Mouse (Mus musculus): Measurements from ENCODE around the gene Ppp1r3c. TPM values are rescaled to one million over a fixed set of nuclear protein-coding genes. Genes with fewer than 3 reads are reported as not detected.
"Not testable (repeated sequence)": the region's sequence is repeated elsewhere in the genome, so short reads cannot be mapped to it uniquely, and the experiment has no call there.

The Ppp1r3c gene
- 10 to 100 TPM; 48.8 to 61.9 TPM for total RNA-seq (2021)
- long read RNA-seq, experiment 1, transcript Ppp1r3c-201 (2 exons, 2,725 nt), result major isoform, 23 of 48 reads
- long read RNA-seq, experiment 1, partial matches to known transcripts, result 24 of 48 reads
- long read RNA-seq, experiment 1, other reads (novel, unspliced or antisense), result 1 of 48 reads
- long read RNA-seq, experiment 2, transcript Ppp1r3c-201 (2 exons, 2,725 nt), result major isoform, 8 of 19 reads
- long read RNA-seq, experiment 2, partial matches to known transcripts, result 0 of 19 reads
- long read RNA-seq, experiment 2, other reads (novel, unspliced or antisense), result 11 of 19 reads

- DNase-seq (ENCODE audit: low spot score in 2 of 2), result peak; percentile 79 to 88
Measured at GRCm38 (mm10) chr19:36736537-36736936, at the start of gene Ppp1r3c. Gene Ppp1r3c (minus strand): TSS chr19:36736653.

DNA sequence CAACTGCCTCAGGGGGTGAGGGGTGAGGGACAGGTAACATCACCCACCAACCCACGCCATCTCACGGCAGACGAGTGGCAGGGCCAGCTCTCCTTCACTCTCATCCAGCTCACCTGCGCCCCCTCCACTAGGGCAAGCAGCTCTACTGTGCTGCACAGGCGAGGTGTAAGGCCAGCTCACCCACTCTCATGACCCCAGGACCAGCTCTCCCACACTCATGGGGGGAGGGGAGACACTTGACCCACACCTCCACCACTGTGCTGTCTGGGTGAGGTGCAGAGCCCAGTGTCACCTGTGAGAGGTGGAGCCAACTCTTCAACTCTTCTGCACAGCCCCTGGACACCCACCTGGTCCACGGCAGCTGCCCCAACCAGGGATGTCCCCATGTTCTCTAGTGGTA is 46.7 kb upstream of the Ppp1r3c start:
- DNase-seq (ENCODE audit: low spot score in 2 of 2), result no peak

DNA sequence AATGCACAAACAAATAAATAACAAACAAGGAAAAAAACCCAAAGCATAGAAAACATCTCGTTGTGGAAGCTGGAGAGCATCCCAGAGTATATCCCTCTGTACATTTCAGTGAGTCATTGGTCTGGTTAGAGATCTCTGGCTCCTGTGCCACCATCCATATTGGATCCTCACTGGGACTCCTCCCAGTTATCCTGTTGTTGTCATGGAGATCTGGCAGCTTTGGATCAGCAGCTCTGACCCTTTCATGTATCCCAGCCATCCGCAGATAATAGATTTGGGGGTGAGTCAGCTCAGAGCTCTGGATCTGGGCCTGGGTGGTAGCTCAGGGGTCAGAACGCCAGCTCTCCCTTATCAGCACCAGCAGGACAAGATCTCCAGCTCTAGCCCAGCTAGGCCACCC is 46.1 kb upstream of the Ppp1r3c start:
- no peak for DNase-seq (ENCODE audit: low spot score in 2 of 2)

DNA sequence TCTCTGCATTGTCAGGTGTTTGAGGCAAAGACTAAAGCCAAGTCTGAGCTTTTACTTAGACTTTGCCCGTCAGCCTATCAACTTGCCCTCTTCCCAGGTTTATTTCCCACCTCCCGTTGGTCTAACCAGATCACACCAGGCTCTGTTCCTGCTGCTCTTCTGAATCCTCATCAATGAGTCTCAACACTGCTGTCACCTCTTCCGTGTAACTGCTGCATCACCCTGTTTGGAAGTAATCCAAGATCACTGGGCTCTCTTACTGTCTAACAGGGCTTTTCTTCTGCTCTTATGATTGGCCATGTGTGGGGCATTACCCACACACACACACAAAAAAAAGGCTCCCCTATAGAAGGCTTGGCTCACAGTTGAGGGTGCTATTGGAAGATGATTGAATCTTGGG is 45.5 kb upstream of the Ppp1r3c start:
- no peak for DNase-seq (ENCODE audit: low spot score in 2 of 2)

DNA sequence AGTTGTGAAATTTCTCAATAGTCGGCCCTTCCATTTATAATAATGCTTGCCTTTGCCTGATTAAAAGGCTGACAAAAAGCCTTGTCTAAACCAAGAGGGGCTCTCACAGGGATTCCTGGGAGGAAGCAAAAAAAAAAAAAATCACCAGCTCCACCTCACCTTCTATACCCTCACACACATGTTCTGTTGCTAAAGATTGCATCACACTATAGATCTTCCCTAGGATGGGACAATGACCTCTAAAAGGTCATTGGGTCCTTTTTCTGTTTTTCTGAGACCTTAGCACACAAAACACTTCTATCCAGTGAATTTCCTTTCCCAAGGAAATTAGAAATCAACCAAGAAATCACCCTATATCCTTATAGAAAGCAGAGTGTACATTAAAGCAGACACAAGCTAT is 43.9 kb upstream of the Ppp1r3c start:
- DNase-seq (ENCODE audit: low spot score in 2 of 2), result no peak

DNA sequence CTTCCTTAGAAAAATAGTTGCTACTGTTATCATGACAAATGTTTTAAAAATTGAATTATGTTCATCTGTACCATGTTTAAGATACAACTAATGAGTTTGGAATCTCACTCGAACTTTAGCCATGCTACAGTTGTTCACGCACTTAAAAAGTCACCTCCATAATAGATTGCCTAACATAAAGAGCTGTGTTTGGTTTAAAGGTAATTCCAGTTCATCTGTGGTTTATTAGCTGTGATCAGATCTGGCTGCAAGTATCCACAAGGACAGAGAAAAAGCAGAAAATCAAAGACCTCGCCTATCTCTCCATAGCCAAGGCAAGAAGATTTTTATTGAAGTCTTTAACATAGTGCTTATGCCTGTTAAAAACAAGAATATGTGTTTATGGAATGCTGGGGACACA is 43.3 kb upstream of the Ppp1r3c start:
- DNase-seq (ENCODE audit: low spot score in 2 of 2), result no peak

GRCm38 (mm10) chr19:36775531-36775930 is 39.1 kb upstream of the Ppp1r3c start:
- DNase-seq (ENCODE audit: low spot score in 2 of 2), result no peak

DNA sequence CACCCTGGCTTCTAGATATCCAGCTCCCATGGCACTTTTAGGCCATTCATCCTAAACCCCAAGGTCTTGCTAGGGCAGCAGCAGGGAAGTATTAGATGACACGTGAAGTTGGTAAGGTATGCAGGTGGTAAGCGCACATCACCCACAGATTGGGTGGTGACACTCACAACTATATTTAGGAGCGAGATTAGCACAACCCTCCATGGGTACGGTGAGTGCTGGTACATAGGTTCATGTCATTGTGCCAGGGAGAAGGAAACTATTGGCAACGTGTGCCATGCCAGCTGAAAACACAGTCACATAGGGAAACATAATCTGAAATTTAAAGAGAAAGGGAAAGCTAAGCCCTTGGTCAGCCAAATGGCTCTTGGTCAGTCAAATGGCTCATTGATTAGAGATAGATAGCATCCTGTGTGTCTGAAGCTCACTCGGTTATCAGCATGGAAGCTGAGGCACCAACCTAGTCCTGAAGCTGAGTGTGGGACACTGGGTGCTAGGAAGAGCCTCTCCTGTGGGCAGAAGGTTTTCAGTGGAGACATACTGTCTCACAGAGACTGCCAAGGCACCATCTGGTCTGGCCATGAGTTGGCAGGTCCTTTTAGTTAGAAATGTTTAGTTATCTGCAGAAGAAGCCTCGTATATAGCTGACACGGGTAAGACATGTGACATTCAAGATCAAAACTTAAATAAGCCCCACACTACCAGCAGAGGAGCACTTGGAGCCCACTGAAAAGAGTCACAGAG is 37.4 kb upstream of the Ppp1r3c start:
- no peak for DNase-seq (ENCODE audit: low spot score in 2 of 2)

- no peak for DNase-seq (ENCODE audit: low spot score in 2 of 2)
Measured at GRCm38 (mm10) chr19:36768084-36768483, 31.6 kb upstream of the Ppp1r3c start.

GRCm38 (mm10) chr19:36764451-36764850 is 28.0 kb upstream of the Ppp1r3c start:
- no peak for DNase-seq (ENCODE audit: low spot score in 2 of 2)

- DNase-seq (ENCODE audit: low spot score in 2 of 2), result no peak
Measured at GRCm38 (mm10) chr19:36748996-36749395, 12.5 kb upstream of the Ppp1r3c start.

DNA sequence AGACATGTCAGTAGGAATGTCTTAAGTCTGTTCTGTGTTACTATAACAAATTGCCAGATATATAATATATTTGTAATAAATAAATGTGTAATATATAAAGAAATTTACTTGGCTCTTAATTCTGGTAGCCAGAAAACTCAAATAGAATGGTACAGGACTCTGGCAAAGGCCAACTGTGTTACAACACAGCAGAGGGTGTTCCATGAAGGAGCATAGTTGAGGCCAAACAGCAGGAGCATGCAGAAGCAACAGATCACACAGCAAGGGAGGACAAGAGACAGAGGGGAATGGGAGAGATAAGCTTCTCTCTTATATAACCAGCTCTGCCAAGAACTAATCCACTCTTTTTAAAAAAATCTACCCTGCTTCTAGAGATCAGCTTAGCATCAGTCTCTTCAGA is 5.9 kb upstream of the Ppp1r3c start:
- no peak for DNase-seq (ENCODE audit: low spot score in 2 of 2)

DNA sequence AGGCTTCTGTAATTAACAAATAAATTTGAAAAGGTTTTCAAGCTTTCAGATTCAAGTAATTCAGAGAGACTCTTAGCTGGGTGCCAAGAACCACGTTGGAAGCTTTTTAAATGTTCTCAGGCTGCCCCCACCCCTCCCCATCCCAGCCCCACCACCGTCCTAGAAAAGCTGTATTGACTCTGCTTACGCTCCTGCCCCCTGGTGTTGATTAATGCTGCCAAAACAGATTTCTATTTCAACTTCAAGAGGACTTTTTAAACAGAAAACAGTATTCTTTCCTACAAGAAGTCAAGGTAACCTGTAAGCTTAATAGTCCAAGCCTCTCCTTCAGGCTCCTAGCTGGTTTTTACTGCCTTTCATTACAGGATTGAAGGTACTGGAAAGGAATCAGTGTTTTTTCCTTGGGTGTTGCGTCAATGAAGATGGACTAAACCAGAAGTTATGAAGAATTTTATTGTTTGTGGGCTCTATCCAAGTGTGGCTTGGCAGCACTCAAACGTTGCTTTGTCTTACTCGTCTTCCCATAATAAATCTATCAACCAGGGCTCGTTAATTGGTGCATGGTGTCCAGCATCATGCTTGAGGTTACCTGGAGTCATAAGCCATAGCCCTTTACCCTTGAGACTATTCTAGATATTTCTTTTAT is 3.2 kb upstream of the Ppp1r3c start:
- no peak for DNase-seq (ENCODE audit: low spot score in 2 of 2)

DNA sequence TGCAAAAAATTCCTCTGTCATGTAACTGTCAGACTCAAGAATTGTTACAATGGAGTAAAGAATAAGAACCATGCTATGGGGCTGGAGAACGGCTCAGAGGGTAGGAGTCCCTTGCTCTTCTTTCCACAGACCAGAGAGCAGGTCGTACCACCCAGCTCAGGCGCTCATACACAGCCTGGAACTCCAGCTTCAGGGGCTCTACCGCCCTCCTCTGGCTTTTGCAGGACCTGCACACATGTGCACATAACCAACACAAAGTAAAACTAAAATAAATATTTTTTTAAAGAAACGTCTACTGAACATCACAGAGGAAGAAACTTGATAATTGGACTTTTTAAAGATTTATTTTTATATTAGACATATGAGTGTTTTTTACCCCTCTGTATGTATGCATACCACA is 1.6 kb upstream of the Ppp1r3c start:
- DNase-seq (ENCODE audit: low spot score in 2 of 2), result no peak

GRCm38 (mm10) chr19:36737087-36737486 is 634 bp upstream of the Ppp1r3c start:
- DNase-seq (ENCODE audit: low spot score in 2 of 2), result no peak

DNA sequence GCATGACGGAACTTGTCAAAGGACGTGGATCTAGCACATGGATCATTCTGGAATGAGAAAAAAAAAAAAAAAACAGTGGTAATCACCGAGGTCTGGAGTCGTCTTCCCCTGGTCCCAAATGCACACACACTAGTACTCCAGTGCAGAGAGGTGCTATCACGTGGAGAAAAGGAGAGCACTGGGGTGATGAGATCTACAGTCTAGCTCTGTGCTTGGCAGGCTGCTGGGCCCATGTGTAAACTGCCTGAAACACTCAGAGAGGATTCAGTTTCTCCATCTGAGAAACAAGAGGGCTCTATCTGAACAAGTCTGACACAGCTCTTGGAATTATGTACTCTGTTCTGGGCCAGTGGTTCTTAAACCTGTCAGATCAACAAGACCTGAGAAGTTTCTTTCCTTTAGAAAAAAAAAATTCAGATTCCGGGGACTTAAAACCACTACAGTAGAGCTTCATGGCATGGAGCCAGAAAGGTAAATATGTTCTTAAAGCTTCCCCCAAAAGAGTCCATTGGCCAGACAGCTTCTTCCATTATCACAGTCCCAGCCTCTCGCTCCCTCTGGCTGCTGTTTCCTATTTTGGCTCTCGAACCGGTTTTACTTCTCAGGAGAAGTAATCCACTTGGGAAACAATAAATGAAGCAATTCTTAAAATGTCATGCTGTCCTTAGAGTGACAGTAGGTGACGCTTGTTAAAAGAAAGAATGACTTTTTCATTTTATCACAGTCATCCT is 2.0 kb downstream of the Ppp1r3c start:
- no peak for DNase-seq (ENCODE audit: low spot score in 2 of 2)

DNA sequence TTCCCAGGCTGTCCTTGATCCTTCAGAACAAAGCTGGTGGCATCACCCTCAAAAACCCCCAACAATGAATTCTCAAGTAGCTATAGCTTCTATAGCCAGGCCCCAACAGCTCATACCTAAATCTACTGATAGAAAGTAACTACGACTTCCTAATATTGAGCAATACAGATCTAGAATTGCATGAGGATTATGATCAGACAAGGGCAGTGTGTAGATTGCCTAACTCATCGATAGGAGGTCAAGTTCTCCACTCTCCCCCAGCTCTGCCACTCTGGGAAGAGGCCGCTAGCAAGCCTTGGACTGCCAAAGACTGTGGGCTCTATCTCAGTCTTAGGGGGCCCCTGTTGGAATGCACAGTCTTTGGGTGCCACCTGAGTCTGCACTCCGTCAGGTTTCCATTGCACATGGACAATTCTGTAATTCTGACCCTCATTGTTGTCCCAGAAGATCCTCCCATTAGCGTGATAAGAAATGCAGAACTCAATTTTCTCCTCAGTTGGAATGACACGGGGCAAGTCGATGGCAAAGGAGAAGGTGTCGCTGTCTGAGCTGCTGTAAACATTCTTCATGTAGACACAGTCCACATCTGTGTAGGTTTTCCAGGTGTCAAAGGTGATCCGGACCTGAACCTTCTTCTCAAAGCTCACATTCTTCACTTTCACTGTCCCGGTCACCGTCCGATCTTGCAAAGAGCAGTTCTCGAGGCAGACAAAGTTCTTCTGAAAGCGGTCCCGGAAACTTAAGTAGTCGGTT is 3.1 kb downstream of the Ppp1r3c start:
- DNase-seq (ENCODE audit: low spot score in 2 of 2), result no peak

DNA sequence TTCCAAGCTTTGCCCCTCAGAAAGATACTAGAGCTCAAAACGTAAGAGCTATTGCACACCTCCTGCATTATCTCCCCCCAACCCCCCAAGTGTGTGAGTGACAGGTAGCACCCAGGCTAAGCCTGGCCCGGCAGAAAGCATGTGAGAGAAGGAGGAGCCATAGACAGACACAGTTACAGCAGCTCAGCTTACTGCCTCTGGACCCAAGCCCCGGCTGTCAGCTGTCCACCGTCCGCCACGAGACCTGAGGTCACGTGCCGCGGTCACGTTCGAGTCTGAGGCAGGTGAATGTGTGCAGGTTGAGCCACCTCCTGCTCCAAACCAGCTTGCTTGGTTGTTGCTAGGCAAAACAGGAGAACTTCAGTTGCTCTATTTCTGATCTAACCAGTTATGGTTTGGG is 5.1 kb downstream of the Ppp1r3c start:
- DNase-seq (ENCODE audit: low spot score in 2 of 2), result no peak

DNA sequence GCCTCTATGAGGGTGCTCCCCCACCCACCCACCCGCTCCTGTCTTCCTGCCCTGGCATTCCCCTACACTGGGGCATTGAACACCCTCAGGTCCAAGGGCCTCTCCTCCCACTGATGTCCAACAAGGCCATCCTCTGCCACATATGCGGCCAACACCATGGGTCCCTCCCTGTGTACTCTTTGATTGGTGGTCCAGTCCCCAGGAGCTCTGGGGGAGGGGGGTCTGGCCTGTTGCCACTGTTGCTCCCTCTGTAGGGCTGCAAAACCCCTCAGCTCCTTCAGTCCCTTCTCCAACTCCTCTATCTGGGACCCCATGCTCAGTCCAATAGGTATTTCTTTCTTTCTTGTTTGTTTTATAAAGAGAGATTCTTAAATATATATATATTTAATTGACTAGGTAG is 6.0 kb downstream of the Ppp1r3c start:
- DNase-seq (ENCODE audit: low spot score in 2 of 2), result not testable (repeated sequence)

DNA sequence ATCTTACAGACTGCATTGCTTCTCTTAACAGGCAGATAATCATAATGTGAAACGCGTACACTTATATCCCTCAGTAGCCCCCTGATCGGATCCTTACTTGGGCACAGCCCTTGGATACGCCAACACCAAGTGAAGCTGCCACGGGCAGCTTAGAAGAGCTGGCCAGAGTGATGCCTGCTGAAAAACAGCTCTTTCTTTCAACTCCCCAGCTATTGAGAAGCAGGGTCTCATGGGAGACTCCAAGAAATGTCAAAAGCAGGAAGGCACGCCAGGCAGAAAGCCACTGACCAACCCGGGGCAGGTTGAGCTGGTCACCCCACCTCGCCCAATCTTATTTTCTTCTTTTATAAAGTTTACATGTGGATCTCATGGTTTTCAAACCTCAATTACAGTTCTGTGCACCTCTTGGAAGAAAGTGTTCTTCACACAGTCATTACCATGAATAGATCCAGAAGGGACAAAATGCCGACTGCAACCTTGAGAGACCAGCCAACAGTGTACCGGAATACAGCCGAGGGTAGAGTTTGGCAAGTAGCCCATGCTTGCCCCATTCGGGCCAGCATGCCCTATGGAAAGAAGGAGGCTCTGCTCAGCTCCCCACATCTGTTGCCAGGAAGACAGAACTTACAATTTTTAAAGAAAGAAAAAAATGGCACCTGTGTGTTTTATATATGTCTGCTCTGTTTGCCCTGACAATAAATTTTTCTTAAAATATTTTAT is 7.6 kb downstream of the Ppp1r3c start:
- DNase-seq (ENCODE audit: low spot score in 2 of 2), result no peak

All from left cerebral cortex, adult 18-20 months (tissue).